Mouse (Mus musculus) megakaryocyte-erythroid progenitor cell, adult 5-6 weeks (primary cell): ENCODE measurements around the gene Btk. TPM values are rescaled to one million over a fixed set of nuclear protein-coding genes. Genes with fewer than 3 reads are reported as not detected.

ENCODE experiments used
- ATAC-seq: replicated peaks from 2 replicates; pipeline ENCODE4 v1.8.0; 2016; ENCODE audit warnings: mild to moderate bottlenecking, inconsistent platforms; ENCODE audit not compliant: severe bottlenecking, poor library complexity, low FRiP score, low TSS enrichment
- total RNA-seq, 2 experiments: library from RNA; stranded (forward) in 1 of 2; stranded (reverse) in 1 of 2; fragments of 200-1000, 215-1000 nt in 1 of 2; fragments of >200 nt in 1 of 2; fragmentation: Nextera tagmentation in 1 of 2; gene quantifications; 2 replicates each; pipeline ENCODE4 v1.2.3; 2014 to 2017

Gene Btk
- total RNA-seq, 2 experiments from 2014 or later, result 52.7 to 120 TPM

GRCm38 (mm10) chrX:134585103-134586002 lies 2.0 kb upstream of the Btk start, which contains the start of gene Rpl36a:
Gene Rpl36a (plus strand): TSS chrX:134585654.
- ATAC-seq, result peak; percentile 88

- 0 out of 2 replicates have a peak, but pooled peaks have one; percentile 28 for ATAC-seq
These were observed 1.1 kb downstream of the Btk start for GRCm38 (mm10) chrX:134582270-134582669.

- ATAC-seq, result no peak
These were observed 2.7 kb downstream of the Btk start for GRCm38 (mm10) chrX:134580528-134581305.

GRCm38 (mm10) chrX:134577896-134578295 lies 5.5 kb downstream of the Btk start:
- no peak for ATAC-seq

- no peak for ATAC-seq
These were observed 16.7 kb downstream of the Btk start for GRCm38 (mm10) chrX:134566536-134567222.

GRCm38 (mm10) chrX:134564326-134564725 lies 19.0 kb downstream of the Btk start:
- peak; percentile 59; the same call in 1 of the 2 replicates for ATAC-seq

- no peak for ATAC-seq
These were observed 28.9 kb downstream of the Btk start for GRCm38 (mm10) chrX:134554425-134554824.

GRCm38 (mm10) chrX:134553326-134553725 lies 30.0 kb downstream of the Btk start:
- no peak for ATAC-seq

GRCm38 (mm10) chrX:134550903-134551302 lies 32.5 kb downstream of the Btk start:
- no peak; the same call in 1 of the 2 replicates for ATAC-seq

- no peak for ATAC-seq
These were observed 36.0 kb downstream of the Btk start for GRCm38 (mm10) chrX:134547330-134547729.

GRCm38 (mm10) chrX:134541955-134542308 lies 41.4 kb downstream of the Btk start:
- peak; percentile 39 for ATAC-seq

GRCm38 (mm10) chrX:134541145-134541954 lies 42.0 kb downstream of the Btk start, which contains the start of gene Timm8a1:
Gene Timm8a1 (minus strand): TSS chrX:134541865.
- peak; percentile 72 for ATAC-seq

GRCm38 (mm10) chrX:134540414-134541135 lies 42.8 kb downstream of the Btk start:
- ATAC-seq, result peak; percentile 29

GRCm38 (mm10) chrX:134539795-134540194 lies 43.6 kb downstream of the Btk start:
- ATAC-seq, result 0 out of 2 replicates have a peak, but pooled peaks have one; percentile 35

GRCm38 (mm10) chrX:134533346-134533745 lies 50.0 kb downstream of the Btk start:
- no peak for ATAC-seq

- no peak for ATAC-seq
These were observed 58.1 kb downstream of the Btk start for GRCm38 (mm10) chrX:134525260-134525659.

- peak; percentile 80 for ATAC-seq
These were observed 59.6 kb downstream of the Btk start for GRCm38 (mm10) chrX:134523772-134524171.

- ATAC-seq, result peak; percentile 65; the same call in 1 of the 2 replicates
These were observed 73.9 kb downstream of the Btk start for GRCm38 (mm10) chrX:134509473-134509872.
